Mouse (Mus musculus): ENCODE results near the gene Znrf1. TPM values are rescaled to one million over a fixed set of nuclear protein-coding genes. Genes with fewer than 3 reads are reported as not detected.

The Znrf1 gene
- total RNA-seq, 2 experiments from 2014 or later = 58.6 to 69.8 TPM

GRCm38 (mm10) chr8:111563075-111563474, 27.2 kb downstream of the Znrf1 start:
- intact Hi-C loops (cut with DNase I) = no loop called here

DNA sequence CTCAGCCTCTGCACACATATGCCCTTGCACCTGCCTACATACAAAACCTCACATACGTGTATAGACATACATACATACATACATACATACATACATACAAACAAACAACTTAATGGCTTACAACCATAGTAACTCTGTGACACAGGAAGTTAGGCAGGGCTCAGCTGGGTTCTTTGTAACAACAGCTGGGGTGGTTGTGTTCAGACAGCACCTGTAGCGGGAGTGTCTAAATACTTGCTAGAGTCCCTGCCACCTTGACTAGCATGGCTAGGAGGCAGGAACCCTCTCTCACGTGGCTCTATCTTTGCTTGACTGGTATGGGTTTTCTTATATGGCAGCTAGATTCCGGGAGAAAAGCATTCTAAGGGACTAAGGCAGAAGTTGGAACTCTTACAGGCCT, 27.8 kb downstream of the Znrf1 start:
- no peak for TF ChIP-seq CTCF (IDR thresholded peaks at IDR 0.05)
- no peak for DNase-seq
- intact Hi-C loops (cut with DNase I) = no loop called here
- Histone ChIP-seq H3K27ac (no peak overlapping the region; the same call in 1 of the 2 replicates), H3K4me3 (no peak overlapping the region)

More at GRCm38 (mm10) chr8:111563075-111563474, 27.2 kb downstream of the Znrf1 start:
- TF ChIP-seq CTCF (IDR thresholded peaks at IDR 0.05) = no peak
- Histone ChIP-seq H3K27ac (no peak overlapping the region), H3K4me3 (no peak overlapping the region)
- DNase-seq = no peak

DNA sequence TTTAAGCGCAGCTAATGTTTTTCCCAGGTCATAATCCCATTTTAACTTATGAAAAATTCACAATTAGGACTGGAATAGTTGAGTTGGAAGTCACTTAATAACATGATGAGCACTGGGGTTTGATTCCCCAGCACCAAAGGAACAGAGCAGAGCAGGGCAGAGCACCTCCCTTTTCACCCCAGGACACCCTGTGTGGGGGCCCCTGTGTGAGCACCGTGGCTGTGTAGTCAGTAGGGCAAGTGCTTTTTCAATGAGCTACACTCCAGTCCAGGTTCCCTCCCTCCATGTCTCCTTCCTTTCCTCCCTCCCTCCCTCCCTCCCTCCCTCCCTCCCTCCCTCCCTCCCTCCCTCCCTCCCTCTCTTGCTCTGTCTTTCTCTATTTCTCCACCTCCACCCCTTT, 28.2 kb downstream of the Znrf1 start:
- TF ChIP-seq CTCF (IDR thresholded peaks at IDR 0.05) = no peak
- Histone ChIP-seq H3K27ac (no peak overlapping the region), H3K4me3 (no peak overlapping the region)
- no peak for DNase-seq
- intact Hi-C loops (cut with DNase I) = no loop called here

DNA sequence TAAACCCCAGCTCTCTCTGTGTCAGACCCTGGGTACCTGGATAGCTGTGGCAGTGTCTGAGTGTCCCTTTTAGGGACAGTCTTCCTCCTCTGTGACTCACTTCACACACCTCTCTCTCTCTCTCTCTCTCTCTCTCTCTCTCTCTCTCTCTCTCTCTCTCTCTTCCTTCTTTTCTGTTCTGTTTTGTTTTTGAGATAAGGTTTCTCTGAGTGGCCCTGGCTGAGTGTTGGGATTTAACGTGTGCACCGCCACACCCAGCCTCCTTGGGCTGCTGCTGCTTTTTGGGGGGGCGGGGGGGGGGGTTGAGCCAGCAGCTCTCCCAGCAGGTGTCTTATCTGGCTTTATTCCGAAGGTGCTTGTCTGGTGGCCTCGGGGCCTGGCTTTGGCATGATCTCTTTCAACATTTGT, 29.9 kb downstream of the Znrf1 start:
- Histone ChIP-seq H3K4me3 (no peak overlapping the region), H3K27ac (no peak overlapping the region; the same call in 1 of the 2 replicates)
- TF ChIP-seq CTCF (IDR thresholded peaks at IDR 0.05) = no peak
- intact Hi-C loops (cut with DNase I) = no loop called here
- DNase-seq = no peak

DNA sequence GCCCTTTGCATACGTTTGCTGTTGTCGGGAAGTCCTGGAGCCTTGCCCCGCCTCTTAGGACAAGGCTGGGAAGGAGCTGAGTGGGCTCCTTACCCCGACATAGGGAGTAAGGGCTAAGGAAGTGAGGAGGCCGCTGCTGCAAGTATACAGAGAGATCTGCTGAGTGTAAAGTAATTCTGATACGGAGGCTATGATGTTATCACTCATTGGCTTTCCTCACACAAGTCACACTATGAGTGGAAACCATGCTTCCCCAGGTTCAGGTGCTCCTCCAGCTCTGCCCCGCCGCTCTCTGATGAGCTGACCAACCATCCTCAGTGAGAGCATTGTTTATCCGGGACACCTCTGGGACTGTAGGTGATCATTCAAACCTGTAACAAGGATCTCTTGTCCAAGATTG, 30.4 kb downstream of the Znrf1 start:
- intact Hi-C loops (cut with DNase I) = no loop called here
- no peak overlapping the region for H3K4me3 ChIP-seq

GRCm38 (mm10) chr8:111567571-111567970, 31.7 kb downstream of the Znrf1 start:
- intact Hi-C loops (cut with DNase I) = no loop called here
- no peak for DNase-seq
- no peak for TF ChIP-seq CTCF (IDR thresholded peaks at IDR 0.05)
- Histone ChIP-seq H3K4me3 (no peak overlapping the region), H3K27ac (peak overlapping the region; percentile 71; the same call in 1 of the 2 replicates)

More for the DNA sequence above, 30.4 kb downstream of the Znrf1 start:
- no peak for TF ChIP-seq CTCF (IDR thresholded peaks at IDR 0.05)
- no peak for DNase-seq
- peak overlapping the region; percentile 16; the same call in 1 of the 2 replicates for H3K27ac ChIP-seq

DNA sequence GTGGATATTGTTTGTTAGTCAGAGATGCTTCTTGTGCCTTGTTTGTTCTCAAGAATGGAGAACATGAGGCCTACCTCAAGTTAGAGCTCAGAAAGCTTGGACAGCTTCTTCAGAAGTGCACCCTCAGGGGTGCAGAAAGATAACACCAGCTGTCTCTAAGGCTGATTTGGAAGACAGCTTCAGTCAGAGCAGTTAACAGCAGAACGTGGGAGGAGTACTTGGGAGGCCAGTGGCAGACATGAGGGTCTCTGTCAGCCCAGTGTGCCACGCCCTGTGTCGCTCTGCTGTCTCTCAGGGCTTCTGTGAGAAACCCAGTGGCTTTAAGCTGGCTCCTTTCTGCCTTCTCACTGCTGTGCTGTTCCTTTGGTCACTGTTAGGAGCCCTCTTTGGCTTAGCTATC, 32.1 kb downstream of the Znrf1 start:
- H3K4me3 ChIP-seq = no peak overlapping the region
- no peak for DNase-seq
- peak overlapping the region; percentile 71 for H3K27ac ChIP-seq
- intact Hi-C loops (cut with DNase I) = no loop called here
- no peak for TF ChIP-seq CTCF (IDR thresholded peaks at IDR 0.05)

DNA sequence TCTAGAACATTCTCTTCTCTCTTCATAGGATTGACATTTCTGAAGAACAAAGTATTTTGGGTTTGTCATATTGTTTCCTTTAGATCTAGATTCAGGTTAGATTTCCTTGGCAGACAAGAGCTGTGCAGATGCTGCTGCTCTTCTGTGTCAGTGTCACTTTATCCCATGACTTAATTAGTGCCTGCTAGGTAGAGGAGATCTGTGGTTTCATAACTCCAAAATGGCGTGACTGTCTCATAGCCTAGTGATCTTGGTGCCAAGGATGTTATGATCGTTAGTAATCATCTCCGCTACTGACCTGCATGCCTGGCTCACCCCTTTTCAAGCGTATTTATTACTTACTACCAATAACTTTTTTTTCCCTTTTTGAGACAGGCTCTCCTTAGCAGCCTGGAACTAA, 34.0 kb downstream of the Znrf1 start:
- peak overlapping the region; percentile 80 for H3K27ac ChIP-seq
- H3K4me3 ChIP-seq = peak overlapping the region; percentile 46
- no peak for DNase-seq
- intact Hi-C loops (cut with DNase I) = no loop called here
- TF ChIP-seq CTCF (IDR thresholded peaks at IDR 0.05) = no peak

DNA sequence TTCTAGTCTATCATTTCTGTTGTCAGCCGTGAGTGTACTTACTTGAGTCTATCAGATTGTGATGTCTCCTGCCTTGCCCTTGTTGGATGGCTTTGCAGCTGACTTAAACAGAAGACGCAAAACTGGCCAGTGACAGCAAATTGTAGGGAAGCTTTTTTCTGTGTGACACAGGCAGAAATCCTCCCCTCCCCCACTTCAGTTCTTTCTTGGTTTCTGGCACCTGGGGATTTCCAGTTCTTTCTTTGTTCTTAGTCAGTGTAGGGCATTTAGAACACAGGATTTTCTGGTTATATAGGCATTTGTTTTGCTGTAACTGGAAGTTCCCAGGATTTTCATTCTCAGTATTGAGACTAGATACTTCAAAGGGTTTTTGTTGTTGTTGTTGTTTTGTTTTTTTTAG, 34.5 kb downstream of the Znrf1 start:
- peak overlapping the region; percentile 80 for H3K27ac ChIP-seq
- intact Hi-C loops (cut with DNase I) = no loop called here
- H3K4me3 ChIP-seq = peak overlapping the region; percentile 46
- no peak for TF ChIP-seq CTCF (IDR thresholded peaks at IDR 0.05)
- DNase-seq = no peak

- Histone ChIP-seq H3K4me3 (no peak overlapping the region), H3K27ac (no peak overlapping the region)
- no peak for TF ChIP-seq CTCF (IDR thresholded peaks at IDR 0.05)
- intact Hi-C loops (cut with DNase I) = no loop called here
- no peak for DNase-seq
Observed at GRCm38 (mm10) chr8:111571661-111572060, 35.8 kb downstream of the Znrf1 start.

DNA sequence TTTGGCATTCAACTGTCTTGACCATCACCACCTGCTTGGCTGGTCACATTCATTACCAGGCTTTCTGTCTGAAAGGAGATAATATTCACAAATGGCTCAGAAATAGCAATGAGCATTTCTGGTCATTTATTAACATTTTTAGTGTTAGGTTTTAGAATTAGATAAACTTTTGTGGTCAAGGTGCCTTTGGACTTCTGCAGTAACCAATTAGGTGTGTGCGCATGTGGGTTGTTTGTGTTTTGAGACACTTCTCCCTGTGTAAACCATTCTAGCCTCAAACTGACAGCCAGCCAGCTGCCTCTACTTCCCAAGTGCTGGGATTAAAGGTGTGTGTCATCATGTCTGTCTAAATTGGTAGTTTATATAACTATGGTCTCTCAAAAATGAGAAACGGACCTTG, 36.5 kb downstream of the Znrf1 start:
- intact Hi-C loops (cut with DNase I) = no loop called here
- no peak for DNase-seq
- no peak overlapping the region for H3K4me3 ChIP-seq
- TF ChIP-seq CTCF (IDR thresholded peaks at IDR 0.05) = no peak
- no peak overlapping the region for H3K27ac ChIP-seq

DNA sequence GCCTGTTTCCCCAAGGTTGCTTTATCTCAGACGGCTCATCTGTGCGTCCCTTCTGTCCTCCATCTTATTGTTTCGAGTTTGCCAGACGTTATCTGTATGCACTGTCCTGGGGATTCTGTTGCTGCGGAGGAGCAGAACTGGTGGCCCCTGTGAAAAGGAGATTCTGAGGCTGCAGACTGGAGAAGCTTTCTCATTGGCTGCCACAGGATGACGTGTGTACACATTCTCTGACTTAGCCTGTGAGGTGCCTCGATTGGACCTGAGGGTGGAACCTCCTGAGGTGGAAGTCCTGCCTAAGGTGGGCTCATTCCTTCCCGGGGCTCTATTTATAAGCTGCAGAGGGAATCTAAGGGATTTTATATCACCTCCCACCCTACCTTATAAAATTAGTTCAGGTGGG, 37.7 kb downstream of the Znrf1 start:
- Histone ChIP-seq H3K27ac (no peak overlapping the region), H3K4me3 (no peak overlapping the region)
- DNase-seq = no peak
- TF ChIP-seq CTCF (IDR thresholded peaks at IDR 0.05) = no peak
- intact Hi-C loops (cut with DNase I) = no loop called here

DNA sequence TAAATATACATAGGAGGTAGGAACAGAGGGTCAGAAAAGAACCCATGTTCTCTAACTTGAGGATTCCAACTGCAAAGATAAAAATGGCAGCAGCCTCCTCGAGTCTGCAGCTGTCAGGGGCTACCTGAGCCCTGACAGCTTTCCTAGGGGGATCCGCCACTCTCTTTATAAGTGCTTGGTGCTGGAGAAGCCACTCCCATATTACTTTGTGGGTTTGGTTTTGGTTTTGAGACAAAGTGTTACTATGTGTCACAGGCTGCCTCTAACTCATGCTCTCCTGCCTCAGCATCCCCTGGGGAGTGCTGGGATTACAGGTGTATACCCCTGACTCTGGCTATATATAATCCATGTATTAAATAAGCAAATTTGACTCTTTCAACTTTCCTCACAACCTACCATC, 38.1 kb downstream of the Znrf1 start:
- no peak for DNase-seq
- intact Hi-C loops (cut with DNase I) = no loop called here
- no peak overlapping the region for H3K27ac ChIP-seq
- TF ChIP-seq CTCF (IDR thresholded peaks at IDR 0.05) = no peak
- H3K4me3 ChIP-seq = no peak overlapping the region

DNA sequence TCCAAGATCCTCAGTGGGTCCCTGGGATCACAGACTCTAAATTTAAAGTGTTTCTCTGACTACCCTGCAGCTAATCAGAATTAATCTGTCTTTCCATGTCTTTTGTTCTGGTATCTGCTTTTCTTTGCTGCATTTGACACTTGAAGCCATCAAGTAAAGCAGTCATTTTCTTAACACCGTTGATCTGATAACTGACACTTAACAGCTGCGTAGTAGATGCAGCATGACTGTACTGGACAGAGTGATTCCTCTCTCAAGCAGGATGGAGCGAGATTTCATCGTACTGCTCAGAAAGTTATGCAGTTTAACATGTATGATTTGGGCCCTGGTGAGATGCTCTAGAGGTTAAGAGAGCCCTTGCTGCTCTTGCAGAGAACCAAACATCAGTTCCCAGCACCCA, 39.6 kb downstream of the Znrf1 start:
- DNase-seq = no peak
- Histone ChIP-seq H3K4me3 (no peak overlapping the region), H3K27ac (no peak overlapping the region)
- no peak for TF ChIP-seq CTCF (IDR thresholded peaks at IDR 0.05)
- intact Hi-C loops (cut with DNase I) = no loop called here

DNA sequence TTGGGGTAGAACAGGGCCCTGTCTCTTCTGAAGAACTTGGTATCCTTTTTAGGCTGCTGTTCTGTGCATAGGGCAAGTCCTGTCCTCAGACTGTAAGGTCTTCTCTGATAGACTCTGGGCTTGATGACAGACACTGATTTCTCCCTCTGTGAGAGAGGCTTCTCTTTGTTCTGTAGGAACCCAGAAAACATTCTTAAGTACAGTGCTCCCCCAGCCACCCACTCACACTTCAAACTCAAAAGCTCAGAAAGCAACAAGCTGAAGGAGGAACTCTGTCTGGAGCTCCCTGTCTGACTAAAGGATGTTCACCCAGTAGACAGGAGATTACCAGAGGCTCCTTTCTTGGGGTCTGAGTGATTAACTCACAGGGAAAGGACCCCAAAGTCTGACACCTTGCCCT, 40.6 kb downstream of the Znrf1 start:
- Histone ChIP-seq H3K27ac (no peak overlapping the region), H3K4me3 (no peak overlapping the region)
- intact Hi-C loops (cut with DNase I) = no loop called here
- no peak for TF ChIP-seq CTCF (IDR thresholded peaks at IDR 0.05)
- no peak for DNase-seq

Measured in gastrocnemius, adult 2 months (tissue).